Mouse (Mus musculus) bone marrow, adult 2 months (tissue): ENCODE results near the gene Ankdd1b. TPM values are rescaled to one million over a fixed set of nuclear protein-coding genes. Genes with fewer than 3 reads are reported as not detected.

Experiments used
- H3K27ac ChIP-seq: fragments of 200-500 bp; 2 replicates; pipeline ENCODE4 v1.5.1; 2012; ENCODE audit warnings: low read depth, mild to moderate bottlenecking, control low read depth, inconsistent platforms, low read length; ENCODE audit not compliant: control insufficient read depth, poor library complexity, insufficient read depth
- H3K4me1 ChIP-seq: fragments of 200-500 bp; 2 replicates; pipeline ENCODE4 v1.6.1; 2011; ENCODE audit warnings: low read length; ENCODE audit not compliant: control insufficient read depth, insufficient read depth
- H3K4me3 ChIP-seq: fragments of 200-500 bp; replicated peaks from 2 replicates; pipeline ENCODE3; 2011; ENCODE audit warnings: mild to moderate bottlenecking, low read depth, low read length, control low read depth; ENCODE audit not compliant: control insufficient read depth
- CTCF ChIP-seq: fragments of 200-500 bp; IDR thresholded peaks from 2 replicates; pipeline ENCODE4 v1.5.1; 2011; ENCODE audit warnings: low read length, control low read depth; ENCODE audit not compliant: control insufficient read depth, insufficient read depth
- POLR2A ChIP-seq: fragments of 200-500 bp; IDR thresholded peaks from 2 replicates; pipeline ENCODE4 v1.6.1; 2011; ENCODE audit warnings: low read depth, mild to moderate bottlenecking, control low read depth, low read length, borderline replicate concordance; ENCODE audit not compliant: control insufficient read depth
- WGBS: fragments of 180-500 bp; shearing (Covaris S2); methylation state at CpG from one replicate; pipeline ENCODE4 v1.1.7; 2018; 5-methylcytosine and 5-hydroxymethylcytosine counted together
- polyA plus RNA-seq: library from polyadenylated mRNA; stranded (reverse); fragments of >200 nt; gene quantifications from 2 replicates; pipeline ENCODE4 v1.2.4, GENCODE M21; 2011; ENCODE audit warnings: low replicate concordance; ENCODE audit not compliant: missing spikeins, insufficient read depth, insufficient read length

The Ankdd1b gene
- not detected in 2 replicates for polyA plus RNA-seq

DNA sequence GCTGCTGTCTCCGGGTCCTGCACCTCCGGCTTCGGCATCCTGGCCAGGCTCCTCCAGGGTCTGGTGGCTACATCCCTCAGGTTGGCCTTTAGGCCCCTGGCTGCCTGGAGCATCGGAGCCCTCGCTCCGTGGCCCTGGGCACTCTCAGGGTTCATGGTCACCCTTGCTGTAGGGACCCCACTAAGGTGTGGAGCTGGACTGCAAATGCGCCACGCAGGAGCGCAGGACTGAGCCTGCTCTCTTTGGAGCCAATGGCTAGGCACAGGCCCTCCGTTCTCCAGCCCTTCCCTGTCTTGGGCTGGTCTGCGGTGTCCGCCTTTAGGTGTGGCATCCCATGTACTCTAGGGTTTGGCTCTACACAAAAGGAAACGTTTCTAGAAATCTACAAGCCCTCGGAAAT is at the start of gene Ankdd1b:
Ankdd1b (minus strand) TSS at position 242 of the 400 bp plus-strand sequence.
- H3K27ac ChIP-seq, result no peak within 1 kb of the TSS
- WGBS, result 87% methylated on average over 14 of the region's 14 CpGs
- H3K4me1 ChIP-seq, result no peaks in the 10 kb centered on the region
- H3K4me3 ChIP-seq, result no peak within 1 kb of the TSS
- TF ChIP-seq POLR2A, result no peak
- no peak for TF ChIP-seq CTCF

DNA sequence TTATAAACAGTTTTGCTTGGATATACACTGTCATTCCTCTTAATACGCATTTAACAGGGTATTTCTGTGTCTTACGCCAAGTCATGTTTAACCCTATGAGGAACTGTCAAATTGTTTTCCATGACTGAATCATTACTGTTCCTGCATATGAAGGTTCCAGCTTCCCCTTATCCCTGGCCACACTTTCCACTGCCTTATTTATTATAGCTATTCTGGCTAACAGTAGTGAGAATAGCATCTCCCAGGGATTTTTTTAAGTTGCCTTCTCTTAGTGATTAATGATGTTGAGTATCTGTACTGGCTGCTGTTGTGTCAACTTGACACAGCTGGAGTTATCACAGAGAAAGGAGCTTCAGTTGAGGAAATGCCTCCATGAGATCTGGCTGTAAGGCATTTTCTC is 46.3 kb upstream of the Ankdd1b start:
- TF ChIP-seq POLR2A (no peak), CTCF (no peak)
- Histone ChIP-seq H3K4me3 (no peak overlapping the region), H3K4me1 (peaks cover 2% of the 10 kb centered on the region; the same call in 1 of the 2 replicates), H3K27ac (no peak overlapping the region)
- WGBS, result 88% methylated on average over 2 of the region's 2 CpGs

DNA sequence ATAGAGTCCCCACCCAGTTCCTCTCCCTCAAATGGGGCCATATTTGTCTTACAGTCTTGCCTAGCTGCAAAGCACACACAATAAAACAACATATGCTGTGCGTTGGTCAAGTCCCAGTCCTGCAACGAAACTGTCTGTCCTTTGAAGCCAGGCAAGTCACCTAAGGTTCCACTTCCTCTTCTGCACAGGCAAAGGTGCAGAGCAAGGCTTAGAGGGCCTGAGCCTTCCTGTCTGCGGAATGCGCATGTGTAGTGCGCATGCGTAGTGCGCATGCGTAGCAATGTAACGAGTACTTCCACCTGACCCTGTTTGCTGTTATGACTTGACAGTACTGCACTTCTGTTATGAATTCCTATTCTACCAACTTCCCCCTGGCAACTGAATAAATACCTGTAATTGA is 45.3 kb upstream of the Ankdd1b start:
- H3K4me1 ChIP-seq, result peaks cover 2% of the 10 kb centered on the region
- H3K4me3 ChIP-seq, result no peak overlapping the region
- WGBS, result 81% methylated on average over 9 of the region's 9 CpGs
- H3K27ac ChIP-seq, result no peak overlapping the region
- TF ChIP-seq CTCF (no peak), POLR2A (no peak)

- Histone ChIP-seq H3K4me3 (no peak overlapping the region), H3K27ac (no peak overlapping the region), H3K4me1 (peaks cover 2% of the 10 kb centered on the region)
- TF ChIP-seq CTCF (no peak), POLR2A (no peak)
- 83% methylated on average over 5 of the region's 5 CpGs for WGBS
These were observed 43.4 kb upstream of the Ankdd1b start for GRCm38 (mm10) chr13:96514154-96514942.

DNA sequence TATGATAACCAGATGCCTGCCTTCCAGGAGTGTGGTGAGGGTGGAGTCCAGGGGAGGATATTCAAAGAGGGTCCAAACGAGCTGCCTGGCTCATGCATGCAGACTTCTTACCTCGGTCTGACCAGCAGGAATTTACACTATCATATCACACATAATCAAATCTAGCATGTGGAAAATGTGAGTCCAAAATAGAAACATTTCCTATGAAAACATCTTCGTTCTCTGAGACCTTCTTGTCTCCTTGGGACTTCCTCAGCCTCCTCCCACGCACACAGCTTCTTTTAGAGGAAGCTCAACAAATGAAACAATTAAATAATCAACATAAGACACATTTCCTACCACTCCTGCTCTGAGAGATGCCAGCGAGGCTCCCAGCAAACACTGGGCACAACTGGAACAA is 40.9 kb upstream of the Ankdd1b start:
- peaks cover 2% of the 10 kb centered on the region for H3K4me1 ChIP-seq
- TF ChIP-seq CTCF (no peak), POLR2A (no peak)
- no peak overlapping the region for H3K27ac ChIP-seq
- H3K4me3 ChIP-seq, result no peak overlapping the region
- WGBS, result 38% methylated on average over 5 of the region's 5 CpGs

DNA sequence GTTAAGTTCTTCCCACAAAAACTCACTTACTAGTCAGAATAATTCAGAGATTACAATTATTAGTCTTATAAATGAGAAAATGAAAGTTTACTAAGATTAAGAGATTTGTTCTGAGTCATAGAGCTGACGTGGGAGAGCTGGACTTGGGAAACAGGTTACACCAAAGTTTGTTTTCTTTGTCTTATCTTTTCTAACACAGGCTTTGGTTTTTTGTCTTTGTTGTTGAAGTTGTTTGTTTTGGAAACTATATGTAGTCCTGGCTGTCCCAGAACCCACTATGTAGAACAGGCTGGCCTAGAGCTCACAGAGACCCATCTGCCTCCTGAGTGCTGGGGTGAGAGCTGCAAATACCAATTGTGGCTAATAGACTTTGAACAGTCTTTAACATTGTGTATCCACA is 40.3 kb upstream of the Ankdd1b start:
- TF ChIP-seq POLR2A, result no peak
- no peak for TF ChIP-seq CTCF
- Histone ChIP-seq H3K4me1 (peaks cover 1% of the 10 kb centered on the region), H3K27ac (no peak overlapping the region), H3K4me3 (no peak overlapping the region)
- WGBS, result 61% methylated on average over 1 of the region's 1 CpGs

DNA sequence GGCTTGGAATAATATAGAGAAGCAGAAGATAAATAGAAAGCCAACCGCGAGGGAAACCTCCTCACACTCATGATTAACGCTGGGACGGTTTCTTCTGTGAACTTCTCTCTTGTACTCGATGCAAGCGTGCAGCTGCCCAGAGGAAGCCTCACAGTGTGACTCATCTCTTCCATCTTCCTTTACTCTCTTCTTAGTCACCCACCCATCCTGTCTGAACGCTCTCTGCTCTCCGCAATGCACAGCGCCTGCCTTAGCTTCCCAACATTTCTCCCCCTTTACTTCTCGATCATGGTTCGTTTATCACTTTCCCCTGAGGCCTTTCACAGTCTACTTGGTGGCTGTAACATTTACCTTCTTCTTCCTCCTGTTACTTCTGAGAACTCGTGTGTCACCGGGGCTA is 39.6 kb upstream of the Ankdd1b start:
- WGBS, result 9% methylated on average over 13 of the region's 13 CpGs
- H3K27ac ChIP-seq, result 0 out of 2 replicates have a peak overlapping the region, but pooled peaks have one; percentile 3
- TF ChIP-seq CTCF (no peak), POLR2A (no peak)
- H3K4me1 ChIP-seq, result no peaks in the 10 kb centered on the region; the same call in none of the 2 replicates
- H3K4me3 ChIP-seq, result no peak overlapping the region

- 81% methylated on average over 4 of the region's 4 CpGs for WGBS
- no peaks in the 10 kb centered on the region; the same call in none of the 2 replicates for H3K4me1 ChIP-seq
- no peak overlapping the region for H3K4me3 ChIP-seq
- TF ChIP-seq POLR2A (no peak), CTCF (no peak)
- no peak overlapping the region for H3K27ac ChIP-seq
These were observed 36.5 kb upstream of the Ankdd1b start for GRCm38 (mm10) chr13:96507541-96507940.

- no peaks in the 10 kb centered on the region; the same call in 1 of the 2 replicates for H3K4me1 ChIP-seq
These were observed 35.3 kb upstream of the Ankdd1b start for GRCm38 (mm10) chr13:96506313-96506712.

More at GRCm38 (mm10) chr13:96506313-96506712, 35.3 kb upstream of the Ankdd1b start:
- Histone ChIP-seq H3K4me3 (no peak overlapping the region), H3K27ac (no peak overlapping the region)
- TF ChIP-seq CTCF (no peak), POLR2A (no peak)
- WGBS, result 16% methylated on average over 6 of the region's 6 CpGs
